Mouse (Mus musculus) heart, postnatal 14 days (tissue): ENCODE measurements around the gene Tmem28. TPM values are rescaled to one million over a fixed set of nuclear protein-coding genes. Genes with fewer than 3 reads are reported as not detected.

ENCODE experiments used
- DNase-seq, 2 experiments: peaks; one replicate each; pipeline ENCODE4 v3.0.0; 2021 to 2022
- intact Hi-C: fragments of 180-260 bp; cut with DNase I; formaldehyde crosslinking; loops from one replicate; pipeline ENCODE4 v1.15.1; 2025
- long read RNA-seq, 2 experiments: library from polyadenylated mRNA; stranded (forward); transcript quantifications; one replicate each; pipeline ENCODE4 v2.0.0; 2021
- total RNA-seq, 2 experiments: library from RNA; stranded (reverse); gene quantifications; 2 replicates each; pipeline ENCODE4 v1.2.3; 2021

Tmem28 gene
- total RNA-seq = not detected
- long read RNA-seq, experiment 1 = 0 reads
- long read RNA-seq, experiment 2 = 0 reads

- intact Hi-C loops = no loop called here
- DNase-seq = no peak
Observed at GRCm38 (mm10) chrX:99820790-99821395, at the start of gene Tmem28. Tmem28 (plus strand) TSS chrX:99821021.

DNA sequence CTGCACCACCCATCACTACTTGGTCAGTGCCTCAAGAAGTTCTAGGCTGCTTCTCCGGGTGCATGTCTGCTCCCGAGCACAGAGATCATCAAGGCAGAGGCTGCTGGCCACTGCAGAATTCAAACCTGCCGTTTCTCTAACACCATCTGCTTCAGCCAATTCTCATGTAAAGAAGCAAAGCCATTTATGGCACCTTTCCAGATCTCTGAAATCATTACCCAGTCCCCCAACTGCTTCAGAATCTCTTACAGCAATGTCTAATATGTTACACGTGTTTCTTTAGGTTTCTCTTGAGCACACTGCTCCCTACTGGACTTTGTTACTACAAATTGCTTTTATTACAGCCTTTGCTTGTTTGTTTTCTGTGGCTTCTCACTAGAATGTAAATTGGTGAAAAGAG is 40.5 kb upstream of the Tmem28 start:
- intact Hi-C loops = no loop called here
- DNase-seq = no peak

- peak; percentile 11 to 38 for DNase-seq
- intact Hi-C loops = loop anchor here (2.0 kb wide), 1 partner anchor 672 kb away; no protein-coding TSS in a partner anchor
Observed at GRCm38 (mm10) chrX:99808375-99808774, 12.4 kb upstream of the Tmem28 start.

- DNase-seq = peak; percentile 60 to 70
- intact Hi-C loops = no loop called here
Observed at GRCm38 (mm10) chrX:99819395-99819935, 1.4 kb upstream of the Tmem28 start.

GRCm38 (mm10) chrX:99819936-99820789 is 658 bp upstream of the Tmem28 start:
- peak in 1 of 2 experiments; percentile 5 for DNase-seq
- intact Hi-C loops = no loop called here

DNA sequence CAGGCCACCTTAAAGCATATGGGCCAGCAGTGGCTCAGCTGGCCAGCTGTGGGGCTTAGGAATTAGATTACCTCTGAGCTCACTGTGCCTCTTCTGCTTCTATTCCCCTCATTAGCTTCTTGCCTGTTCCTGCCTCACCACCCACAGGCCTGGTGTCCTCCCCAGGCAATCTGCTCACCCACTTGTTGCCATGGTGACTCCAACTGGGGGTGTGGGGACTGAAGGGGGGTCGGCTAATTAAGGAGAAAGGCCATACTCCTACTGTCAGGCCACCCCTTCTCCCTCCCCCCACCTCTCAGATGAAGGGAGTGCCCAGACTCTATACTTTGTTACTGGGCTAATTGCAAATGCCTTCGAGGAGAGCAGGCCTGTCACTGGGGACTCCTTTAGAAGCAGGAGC is 21.3 kb downstream of the Tmem28 start:
- DNase-seq = no peak
- intact Hi-C loops = no loop called here

GRCm38 (mm10) chrX:99853261-99853741 is 32.5 kb downstream of the Tmem28 start:
- DNase-seq = peak; percentile 78 to 84

GRCm38 (mm10) chrX:99853834-99854233 is 33.0 kb downstream of the Tmem28 start:
- DNase-seq = peak in 1 of 2 experiments; percentile 9
- intact Hi-C loops = loop anchor here (2.0 to 5.0 kb wide), 3 partner anchors 125 to 627 kb away; no protein-coding TSS in a partner anchor

More at GRCm38 (mm10) chrX:99853261-99853741, 32.5 kb downstream of the Tmem28 start:
- intact Hi-C loops = loop anchor here (2.0 to 5.0 kb wide), 3 partner anchors 126 to 628 kb away; no protein-coding TSS in a partner anchor

GRCm38 (mm10) chrX:99872228-99872627 is 51.4 kb downstream of the Tmem28 start:
- intact Hi-C loops = no loop called here
- DNase-seq = no peak

DNA sequence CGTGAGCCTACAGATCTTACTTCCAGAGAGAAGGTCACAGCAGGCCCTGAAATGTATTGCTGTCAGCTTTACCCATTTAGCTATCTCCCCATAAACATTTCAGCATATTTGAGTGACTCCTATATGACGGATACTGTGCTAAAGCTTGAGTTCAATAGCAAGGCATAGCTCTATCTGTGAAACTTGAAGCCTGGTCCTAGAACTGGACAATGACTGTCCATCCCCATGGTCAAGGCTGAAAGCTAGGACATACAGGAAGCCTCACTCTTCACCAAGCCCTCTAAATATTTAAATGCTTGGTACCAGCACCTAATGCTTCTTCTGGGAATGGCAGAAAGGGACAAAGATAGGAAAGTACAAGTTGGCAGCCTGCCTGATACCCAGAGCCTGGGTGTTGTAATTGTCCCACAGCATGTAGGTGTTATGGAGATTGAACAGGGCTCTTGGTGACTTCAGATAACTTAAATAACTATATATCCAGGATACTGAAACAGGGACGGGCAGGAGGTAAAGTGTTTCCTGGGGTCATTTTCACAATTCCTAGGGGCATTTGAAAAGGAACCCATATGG is 51.9 kb downstream of the Tmem28 start:
- intact Hi-C loops = no loop called here
- peak in 1 of 2 experiments; percentile 12 for DNase-seq

DNA sequence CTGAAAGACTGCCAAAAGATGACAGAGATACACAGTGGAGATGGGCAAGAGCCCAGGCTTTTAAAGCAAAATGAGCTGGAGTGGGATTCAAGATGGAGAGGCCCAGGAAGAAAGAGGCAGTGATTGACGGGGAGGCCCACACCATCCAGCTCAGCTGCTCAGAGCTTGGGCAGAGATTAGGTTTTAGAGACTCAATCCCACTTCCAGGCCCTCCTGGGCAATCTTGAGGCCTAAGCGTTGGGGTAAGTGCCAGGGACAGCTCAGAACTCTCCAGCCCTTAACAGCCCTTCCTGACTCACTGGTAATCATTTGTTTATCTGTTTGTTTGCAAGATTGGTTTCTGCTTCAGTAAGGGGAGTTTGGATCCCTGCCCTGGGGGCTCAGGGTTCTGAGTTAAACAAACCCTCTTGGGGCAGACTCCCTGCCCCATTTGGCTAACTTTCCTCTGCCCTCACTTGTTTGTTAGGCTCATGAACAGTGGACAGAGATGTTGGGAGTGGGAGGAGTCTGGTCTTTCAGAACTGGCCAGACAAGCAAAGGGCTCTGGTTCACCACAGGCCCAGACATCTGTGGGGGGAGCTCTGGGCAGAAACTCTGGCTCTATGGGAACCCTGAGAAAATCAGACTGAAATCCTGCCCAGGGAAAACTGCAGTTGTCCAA is 52.6 kb downstream of the Tmem28 start:
- no peak for DNase-seq
- intact Hi-C loops = no loop called here

GRCm38 (mm10) chrX:99873920-99874296 is 53.1 kb downstream of the Tmem28 start:
- intact Hi-C loops = no loop called here
- DNase-seq = no peak

DNA sequence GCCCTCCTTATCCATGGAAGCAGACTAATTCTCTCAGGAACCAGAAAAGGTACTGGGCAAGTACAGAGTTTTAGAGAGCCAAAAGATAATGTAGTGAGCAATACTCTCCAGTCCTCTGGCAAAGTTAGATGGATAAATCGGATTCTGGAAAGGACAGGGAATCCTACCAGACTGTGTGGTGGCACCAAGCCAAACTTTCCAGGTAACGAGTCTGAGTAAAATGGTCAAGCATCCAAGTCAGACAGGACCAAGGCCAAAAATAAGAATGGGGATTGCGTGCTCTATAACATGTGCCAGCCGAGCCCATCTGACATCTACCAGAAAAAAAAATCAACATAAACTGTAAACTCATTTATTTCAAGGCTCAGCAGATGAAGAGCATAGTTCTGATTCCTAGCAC is 56.0 kb downstream of the Tmem28 start:
- peak; percentile 23 to 26 for DNase-seq
- intact Hi-C loops = no loop called here

- intact Hi-C loops = no loop called here
Observed at GRCm38 (mm10) chrX:99883396-99883795, 62.6 kb downstream of the Tmem28 start.

More at GRCm38 (mm10) chrX:99883396-99883795, 62.6 kb downstream of the Tmem28 start:
- no peak for DNase-seq

Other genes starting within 250 kb of the Tmem28 start
- 1 to 10 TPM; 2.4 to 3.2 TPM for gene Eda, start 154.6 kb downstream of the Tmem28 start, total RNA-seq